Mouse (Mus musculus) thymus, postnatal 36 days (tissue): ENCODE measurements around the gene Abcb4.
A peak's percentile ranks its signal among the peaks of the same experiment; 100 is the strongest.
"Not testable (repeated sequence)": the region's sequence is repeated elsewhere in the genome, so short reads cannot be mapped to it uniquely, and the experiment has no call there.

Source experiments
- DNase-seq, 2 experiments: peaks; one replicate each; pipeline ENCODE4 v3.0.0; 2022; ENCODE audit warnings: mixed read lengths in 2 of 2

Gene Abcb4

GRCm38 (mm10) chr5:8893300-8894103 lies at the start of gene Abcb4:
Gene Abcb4 (plus strand): TSS chr5:8893717.
- DNase-seq: peak; percentile 69 to 79

DNA sequence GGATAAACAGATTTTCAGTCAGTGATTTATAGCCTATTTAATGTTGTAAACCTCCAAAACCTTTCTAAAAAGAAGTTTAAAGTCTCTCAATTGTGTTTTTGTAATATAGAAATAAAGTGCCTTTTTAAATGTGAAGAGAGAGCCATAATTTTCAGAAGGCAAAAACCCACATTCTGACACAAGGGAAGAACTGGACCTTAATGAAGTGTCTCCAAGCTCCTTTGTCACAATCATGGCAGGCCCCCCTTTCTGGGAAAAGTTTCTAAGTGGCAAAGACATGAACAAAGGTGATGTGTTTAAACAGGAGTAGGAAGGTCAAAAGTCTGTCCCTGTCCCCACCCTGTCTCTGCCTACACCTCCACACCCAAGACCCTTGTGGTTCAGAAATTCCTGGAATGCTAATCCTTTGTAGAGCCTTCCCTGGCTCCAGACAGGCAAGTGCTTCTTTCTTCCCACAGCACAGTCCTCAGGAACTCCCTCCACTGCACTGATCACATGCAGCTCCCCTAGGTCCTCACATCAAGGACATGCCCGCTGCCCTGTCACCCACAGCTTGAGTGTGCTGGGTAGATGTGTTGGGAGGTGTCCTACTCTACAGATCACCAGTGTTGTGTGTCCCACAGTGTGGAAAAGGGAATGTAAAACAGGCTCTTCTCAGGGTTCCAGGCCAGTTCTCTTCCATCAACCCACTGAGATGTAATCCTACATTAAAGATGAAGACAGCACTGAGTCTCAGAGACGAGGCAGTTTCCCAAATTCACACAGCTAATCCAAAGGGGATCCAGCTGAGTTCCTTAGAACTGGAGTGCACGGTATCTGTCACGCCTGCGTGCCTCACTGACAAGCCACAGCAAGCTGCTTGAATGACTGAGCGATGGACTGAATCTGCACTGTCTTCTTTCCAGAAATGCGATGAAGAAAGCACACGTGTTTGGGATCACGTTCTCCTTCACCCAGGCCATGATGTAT lies 44.6 kb upstream of the Abcb4 start:
- DNase-seq: not testable (repeated sequence)

- DNase-seq: no peak
Observed at GRCm38 (mm10) chr5:8850851-8851250, 42.7 kb upstream of the Abcb4 start.

DNA sequence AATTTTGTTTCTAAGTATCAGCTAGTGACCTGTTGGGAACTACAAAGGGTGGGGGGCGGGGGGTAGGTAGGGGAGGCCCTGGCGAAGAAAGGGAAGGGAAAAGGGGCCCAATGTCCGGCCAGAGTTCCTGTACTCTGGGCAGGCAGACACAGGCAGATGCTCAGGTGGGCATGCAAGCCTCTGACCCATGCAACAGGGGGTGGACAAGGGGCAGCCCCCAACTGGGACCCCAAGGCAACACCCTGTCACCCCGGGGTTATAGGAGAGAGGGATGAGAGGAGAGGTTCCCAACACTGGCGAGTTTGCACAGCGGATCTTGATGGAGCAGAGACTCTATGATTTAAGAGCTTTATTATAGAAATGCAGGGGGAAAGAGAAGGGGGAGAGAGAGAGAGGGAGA lies 36.3 kb upstream of the Abcb4 start:
- DNase-seq: no peak

- no peak for DNase-seq
Observed at GRCm38 (mm10) chr5:8861811-8862210, 31.7 kb upstream of the Abcb4 start.

DNA sequence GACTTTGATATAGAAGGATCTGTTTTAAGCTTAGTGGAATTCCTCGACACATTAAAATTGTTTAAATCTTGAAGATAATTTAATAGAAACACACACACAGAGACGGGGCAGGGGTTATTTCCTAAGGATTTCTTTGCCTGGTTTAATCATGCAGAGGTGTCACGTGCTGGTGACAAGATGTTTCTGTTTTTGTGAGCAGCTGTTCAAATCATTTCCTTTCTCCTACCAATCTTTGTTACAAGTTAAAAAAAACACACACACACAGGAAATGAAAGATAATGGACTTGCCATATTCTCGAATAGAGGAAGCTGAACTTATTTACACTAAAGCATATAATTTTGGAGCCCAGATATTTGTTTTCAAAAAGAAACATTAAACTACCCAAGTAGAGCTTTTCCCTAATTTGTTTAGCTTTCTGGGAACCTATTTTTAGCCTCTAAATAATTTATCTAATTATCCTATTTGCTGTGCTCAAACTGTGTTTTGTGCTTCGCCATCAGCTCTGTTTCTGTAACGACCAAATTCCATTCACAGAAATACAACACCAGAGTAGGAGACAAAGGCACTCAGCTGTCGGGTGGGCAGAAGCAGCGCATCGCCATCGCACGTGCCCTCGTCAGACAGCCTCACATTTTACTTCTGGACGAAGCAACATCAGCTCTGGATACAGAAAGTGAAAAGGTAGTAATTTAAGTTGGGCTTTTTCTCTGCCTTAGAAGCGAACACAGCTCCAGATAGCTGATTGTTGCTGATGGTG lies 29.8 kb upstream of the Abcb4 start:
- no peak for DNase-seq

- not testable (repeated sequence) for DNase-seq
Observed at GRCm38 (mm10) chr5:8865630-8866029, 27.9 kb upstream of the Abcb4 start.

- DNase-seq: no peak
Observed at GRCm38 (mm10) chr5:8866366-8866765, 27.2 kb upstream of the Abcb4 start.

- DNase-seq: peak; percentile 13 to 14
Observed at GRCm38 (mm10) chr5:8868019-8868418, 25.5 kb upstream of the Abcb4 start.

GRCm38 (mm10) chr5:8872979-8873915 lies 20.3 kb upstream of the Abcb4 start:
- DNase-seq: no peak

GRCm38 (mm10) chr5:8877086-8877485 lies 16.4 kb upstream of the Abcb4 start:
- no peak for DNase-seq

GRCm38 (mm10) chr5:8877800-8878199 lies 15.7 kb upstream of the Abcb4 start:
- DNase-seq: no peak

GRCm38 (mm10) chr5:8885837-8886236 lies 7.7 kb upstream of the Abcb4 start:
- DNase-seq: no peak

- DNase-seq: no peak
Observed at GRCm38 (mm10) chr5:8894104-8894425, 548 bp downstream of the Abcb4 start.

DNA sequence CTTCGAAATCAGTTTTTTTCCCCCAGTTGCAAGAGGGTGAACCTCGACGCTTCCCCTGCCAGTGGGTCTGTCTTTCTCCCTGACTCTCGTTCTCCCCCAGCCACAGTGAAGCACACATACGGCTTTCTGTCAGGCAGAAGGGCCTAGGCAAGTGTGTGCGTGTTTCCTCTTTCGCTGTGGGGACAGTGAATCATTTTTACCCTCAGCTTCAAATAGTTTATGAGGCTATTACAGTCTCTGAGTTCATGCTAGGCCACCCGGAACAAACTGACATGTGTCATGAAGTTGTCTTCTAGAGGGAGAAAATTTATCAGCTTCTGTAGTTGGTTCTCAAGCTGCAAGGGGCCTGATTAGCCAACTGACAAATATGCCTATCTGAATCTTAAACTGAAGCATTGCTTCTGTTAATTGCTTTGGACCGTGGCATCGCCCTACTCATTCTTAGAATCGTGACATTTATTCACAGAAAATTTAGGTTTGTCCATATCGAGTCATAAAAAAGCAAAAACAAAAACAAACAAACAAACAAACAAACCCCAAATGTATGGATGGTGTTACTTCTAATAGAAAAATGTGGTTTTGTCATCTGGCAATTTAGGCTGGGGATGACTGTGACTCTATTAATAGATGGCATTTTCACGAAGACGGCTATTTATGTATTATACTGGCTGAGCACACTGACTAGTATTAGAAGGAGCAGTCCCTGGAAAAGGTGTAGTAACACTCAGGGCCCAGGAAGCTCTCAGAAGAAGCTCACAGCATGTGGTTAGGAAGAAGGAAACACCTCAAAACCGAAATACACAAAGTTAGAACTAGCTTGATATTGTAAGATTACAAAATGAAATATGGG lies 1.3 kb downstream of the Abcb4 start:
- peak in 1 of 2 experiments; percentile 4 for DNase-seq

- no peak for DNase-seq
Observed at GRCm38 (mm10) chr5:8896198-8896597, 2.7 kb downstream of the Abcb4 start.

GRCm38 (mm10) chr5:8898246-8898645 lies 4.7 kb downstream of the Abcb4 start:
- DNase-seq: no peak

- no peak for DNase-seq
Observed at GRCm38 (mm10) chr5:8901001-8901400, 7.5 kb downstream of the Abcb4 start.

- DNase-seq: no peak
Observed at GRCm38 (mm10) chr5:8902141-8902817, 8.8 kb downstream of the Abcb4 start.

DNA sequence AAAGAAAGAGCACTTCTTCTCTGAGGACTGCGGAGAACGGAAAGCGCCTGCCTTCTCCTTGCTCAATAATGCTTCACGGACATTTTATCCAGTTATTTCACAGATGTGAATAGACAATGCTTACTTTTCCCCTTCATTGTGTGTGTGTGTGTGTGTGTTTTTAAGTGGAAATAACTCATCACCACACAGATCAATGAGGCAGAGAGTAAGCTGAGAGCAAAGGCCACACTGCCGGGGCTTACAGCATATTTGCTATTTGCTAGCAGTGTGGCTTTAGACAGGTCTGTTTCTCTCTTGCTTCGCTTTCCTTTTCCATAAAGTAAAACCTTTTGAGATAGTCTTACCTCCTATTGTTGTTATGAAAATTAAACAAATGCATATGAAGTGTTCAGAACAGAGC lies 11.0 kb downstream of the Abcb4 start:
- DNase-seq: no peak
